Mouse (Mus musculus): ENCODE measurements around the gene Acsm4. TPM values are rescaled to one million over a fixed set of nuclear protein-coding genes. Genes with fewer than 3 reads are reported as not detected.
"Not testable (repeated sequence)": the region's sequence is repeated elsewhere in the genome, so short reads cannot be mapped to it uniquely, and the experiment has no call there.

Acsm4 gene
- polyA plus RNA-seq, 1 experiment = not detected

DNA sequence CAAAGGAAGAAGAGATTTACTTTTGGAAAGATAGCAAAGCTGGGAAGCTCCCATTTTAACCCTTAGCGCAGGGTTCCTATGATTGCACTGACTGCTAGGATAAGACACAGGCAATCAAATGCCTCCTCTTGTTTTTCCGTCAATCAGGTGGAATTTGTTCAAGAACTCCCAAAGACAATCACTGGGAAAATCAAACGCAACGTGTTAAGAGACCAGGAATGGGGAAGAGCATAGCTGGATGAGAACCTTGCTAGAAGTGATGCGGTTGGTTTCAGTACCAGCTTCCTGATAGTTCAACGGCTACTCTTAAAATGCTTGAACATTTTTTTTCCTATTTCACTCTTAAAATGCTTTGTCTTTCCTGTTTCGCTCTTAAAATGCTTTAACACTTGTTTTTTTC lies 24.3 kb downstream of the Acsm4 start:
- H3K4me1 ChIP-seq (ENCODE audit: control insufficient read depth) = no peaks in the 10 kb centered on the region
- peaks cover 38% of the 10 kb centered on the region for H3K36me3 ChIP-seq (ENCODE audit: control insufficient read depth)
- H3K4me3 ChIP-seq (replicated peaks) = no peak overlapping the region
- H3K27me3 ChIP-seq (ENCODE audit: control insufficient read depth) = no peaks in the 10 kb centered on the region
- H3K9me3 ChIP-seq (ENCODE audit: control insufficient read depth, low read length) = no peaks in the 10 kb centered on the region; the same call in 1 of the 2 replicates
- TF ChIP-seq GATA1 (IDR thresholded peaks at IDR 0.05; ENCODE audit: low read length) (no peak), TAL1 (IDR thresholded peaks at IDR 0.05; ENCODE audit: low read length) (no peak)

DNA sequence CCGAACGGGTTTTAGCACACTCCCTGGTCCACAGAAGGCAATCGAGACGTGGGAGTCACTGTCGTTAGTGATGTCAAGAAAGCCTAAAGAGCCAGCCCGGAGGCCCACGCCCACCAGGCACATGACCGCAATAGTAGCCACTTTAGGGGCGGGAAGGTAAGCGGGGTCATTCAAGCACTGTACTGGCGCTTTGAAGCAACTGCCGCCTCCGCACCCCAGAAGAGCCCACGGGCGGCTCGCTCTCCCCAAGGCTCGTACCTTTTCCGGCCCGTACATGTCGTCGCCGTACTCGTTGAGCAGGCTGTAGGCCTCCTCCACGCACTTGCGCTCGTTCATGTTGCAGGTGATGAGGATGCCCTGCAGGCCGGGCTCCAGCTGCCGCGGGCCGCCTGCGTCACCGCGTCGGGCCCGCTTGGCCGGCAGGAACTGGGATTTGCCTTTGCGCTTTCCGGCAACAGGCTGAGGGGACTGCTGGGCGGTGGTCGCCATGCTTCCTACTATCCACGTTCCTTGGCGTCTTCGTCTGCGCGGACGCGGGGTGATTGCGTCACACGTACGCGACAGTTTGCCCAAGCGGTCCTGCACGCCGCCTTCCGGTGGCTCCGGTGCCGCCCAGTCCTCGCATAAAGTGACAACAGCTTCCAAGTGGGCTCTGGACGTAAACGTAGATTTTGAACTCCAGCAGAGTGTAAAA lies 30.6 kb downstream of the Acsm4 start, which contains the start of gene Thumpd1:
TSS of gene Thumpd1 (minus strand) at position 546 of the 694 bp plus-strand sequence.
- no peak for TF ChIP-seq GATA1 (IDR thresholded peaks at IDR 0.05; ENCODE audit: low read length)
- no peak for TF ChIP-seq TAL1 (IDR thresholded peaks at IDR 0.05; ENCODE audit: low read length)
- peak within 1 kb of the TSS; percentile 87 for H3K4me3 ChIP-seq (replicated peaks)
- peaks cover 20% of the 10 kb centered on the region for H3K4me1 ChIP-seq (ENCODE audit: control insufficient read depth)
- H3K27me3 ChIP-seq (ENCODE audit: control insufficient read depth) = no peaks in the 10 kb centered on the region
- H3K9me3 ChIP-seq (ENCODE audit: control insufficient read depth, low read length) = no peaks in the 10 kb centered on the region; the same call in 1 of the 2 replicates
- peaks cover 34% of the 10 kb centered on the region for H3K36me3 ChIP-seq (ENCODE audit: control insufficient read depth)

DNA sequence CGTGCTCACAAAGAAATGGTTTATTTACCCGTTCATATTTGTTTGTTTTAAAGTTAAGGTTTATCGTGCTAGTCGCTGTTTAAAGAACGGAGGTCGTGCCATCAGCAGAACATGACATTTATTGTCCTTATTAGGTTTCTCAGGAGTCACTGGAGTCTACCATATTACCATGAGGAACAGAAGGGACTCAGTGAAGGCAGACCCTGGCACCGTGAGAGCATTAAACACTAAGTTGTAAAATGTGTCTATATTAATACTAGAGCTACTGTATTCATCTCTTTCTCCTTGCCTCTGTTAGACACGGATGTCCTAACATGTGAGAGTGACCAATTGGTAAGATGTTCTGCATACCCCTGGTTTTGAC lies 31.1 kb downstream of the Acsm4 start:
- peak overlapping the region; percentile 87 for H3K4me3 ChIP-seq (replicated peaks)
- H3K9me3 ChIP-seq (ENCODE audit: control insufficient read depth, low read length) = no peaks in the 10 kb centered on the region; the same call in 1 of the 2 replicates
- H3K4me1 ChIP-seq (ENCODE audit: control insufficient read depth) = peaks cover 20% of the 10 kb centered on the region
- TF ChIP-seq GATA1 (IDR thresholded peaks at IDR 0.05; ENCODE audit: low read length) (no peak), TAL1 (IDR thresholded peaks at IDR 0.05; ENCODE audit: low read length) (no peak)
- peaks cover 29% of the 10 kb centered on the region for H3K36me3 ChIP-seq (ENCODE audit: control insufficient read depth)
- no peaks in the 10 kb centered on the region for H3K27me3 ChIP-seq (ENCODE audit: control insufficient read depth)

DNA sequence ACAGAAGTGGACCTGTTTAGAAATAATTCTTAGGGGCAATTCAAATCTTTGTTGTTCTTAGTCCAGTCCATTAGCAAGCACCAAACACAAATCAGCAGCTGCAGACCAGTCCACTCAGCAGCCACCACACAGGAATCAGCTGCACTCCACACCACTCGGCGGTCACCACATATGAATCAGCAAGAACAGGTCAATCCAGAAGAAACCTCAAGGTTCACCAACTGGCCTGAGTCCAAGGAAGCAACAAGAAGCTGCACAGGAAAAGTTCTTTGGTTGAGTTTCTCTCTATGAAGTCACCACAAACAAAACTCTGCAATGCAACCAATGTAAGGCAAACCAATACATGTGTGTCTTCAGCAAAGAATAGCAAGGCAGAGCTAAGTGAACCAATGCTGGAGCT lies 37.8 kb downstream of the Acsm4 start:
- H3K4me1 ChIP-seq (ENCODE audit: control insufficient read depth) = no peaks in the 10 kb centered on the region
- H3K27me3 ChIP-seq (ENCODE audit: control insufficient read depth) = no peaks in the 10 kb centered on the region; the same call in 1 of the 2 replicates
- H3K9me3 ChIP-seq (ENCODE audit: control insufficient read depth, low read length) = peaks cover 10% of the 10 kb centered on the region
- no peak overlapping the region for H3K4me3 ChIP-seq (replicated peaks)
- no peak for TF ChIP-seq TAL1 (IDR thresholded peaks at IDR 0.05; ENCODE audit: low read length)
- TF ChIP-seq GATA1 (IDR thresholded peaks at IDR 0.05; ENCODE audit: low read length) = no peak
- H3K36me3 ChIP-seq (ENCODE audit: control insufficient read depth) = no peaks in the 10 kb centered on the region

DNA sequence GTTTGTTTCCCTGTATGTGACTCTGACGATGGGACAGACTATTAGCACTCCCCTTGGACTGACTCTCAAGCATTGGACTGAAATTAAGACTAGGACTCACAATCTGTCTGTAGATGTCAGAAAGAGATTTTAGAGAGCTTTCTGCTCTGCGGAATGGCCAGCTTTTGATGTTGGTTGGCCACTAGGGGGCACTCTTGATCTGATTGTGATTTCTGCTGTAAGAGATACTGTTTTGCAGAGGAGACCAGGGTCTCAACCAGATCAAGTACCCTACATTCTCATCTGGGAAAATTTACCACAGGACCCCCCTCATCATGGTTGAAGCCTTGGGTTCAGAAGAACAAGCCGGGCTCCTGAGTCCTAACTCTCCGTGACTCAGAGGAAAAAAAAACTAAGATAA lies 41.4 kb downstream of the Acsm4 start:
- peaks cover 17% of the 10 kb centered on the region for H3K9me3 ChIP-seq (ENCODE audit: control insufficient read depth, low read length)
- not testable (repeated sequence) for H3K4me3 ChIP-seq (replicated peaks); H3K4me1 ChIP-seq (ENCODE audit: control insufficient read depth); H3K27me3 ChIP-seq (ENCODE audit: control insufficient read depth); H3K36me3 ChIP-seq (ENCODE audit: control insufficient read depth)

DNA sequence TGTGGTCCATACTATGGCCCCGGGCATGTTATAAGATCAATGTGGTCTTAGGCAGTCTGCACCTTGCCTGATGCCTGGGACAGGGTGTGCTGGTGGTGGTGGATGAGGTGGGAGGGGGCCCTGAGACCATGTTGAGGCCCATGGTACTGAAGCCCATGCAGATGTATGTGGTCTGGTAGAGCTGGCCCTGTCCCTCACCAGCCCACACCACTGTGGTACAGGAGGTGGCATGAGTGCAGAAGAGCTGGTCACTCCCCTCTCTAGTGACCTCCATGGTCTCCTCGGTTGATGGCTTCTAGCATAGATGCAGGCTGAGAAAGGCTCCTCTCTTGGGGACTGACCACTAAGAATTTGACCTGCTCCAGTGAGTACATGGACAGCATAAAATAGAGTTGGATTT lies 49.1 kb downstream of the Acsm4 start:
- Histone ChIP-seq H3K4me3 (replicated peaks) (no peak overlapping the region), H3K27me3 (ENCODE audit: control insufficient read depth) (peaks cover 11% of the 10 kb centered on the region), H3K4me1 (ENCODE audit: control insufficient read depth) (no peaks in the 10 kb centered on the region), H3K36me3 (ENCODE audit: control insufficient read depth) (no peaks in the 10 kb centered on the region), H3K9me3 (ENCODE audit: control insufficient read depth, low read length) (peaks cover 5% of the 10 kb centered on the region; the same call in 1 of the 2 replicates)
- TF ChIP-seq TAL1 (IDR thresholded peaks at IDR 0.05; ENCODE audit: low read length) = no peak

DNA sequence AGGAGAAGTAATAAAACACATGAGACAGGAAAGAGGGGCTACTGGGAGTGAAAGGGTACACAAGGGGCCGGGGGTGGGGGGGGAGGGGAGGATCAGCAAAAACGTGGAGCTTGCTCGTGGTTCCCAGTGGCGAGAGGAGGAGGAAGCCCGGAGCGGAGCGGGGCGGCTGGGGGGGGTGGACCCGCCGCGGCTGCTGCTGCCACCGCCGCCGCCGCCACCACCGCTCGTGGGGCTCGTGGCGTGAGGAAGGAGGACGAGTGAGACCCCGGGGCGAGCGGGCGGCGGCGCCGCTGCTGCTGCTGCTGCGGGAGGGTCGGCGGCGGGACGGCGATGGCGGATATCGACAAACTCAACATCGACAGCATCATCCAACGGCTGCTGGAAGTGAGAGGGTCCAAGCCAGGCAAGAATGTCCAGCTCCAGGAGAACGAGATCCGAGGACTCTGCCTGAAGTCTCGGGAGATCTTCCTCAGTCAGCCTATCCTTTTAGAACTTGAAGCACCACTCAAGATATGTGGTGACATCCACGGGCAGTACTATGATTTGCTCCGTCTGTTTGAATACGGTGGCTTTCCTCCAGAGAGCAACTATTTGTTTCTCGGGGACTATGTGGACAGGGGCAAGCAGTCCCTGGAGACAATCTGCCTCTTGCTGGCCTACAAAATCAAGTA lies 50.1 kb downstream of the Acsm4 start:
- not testable (repeated sequence) for H3K4me1 ChIP-seq (ENCODE audit: control insufficient read depth); H3K4me3 ChIP-seq (replicated peaks); H3K36me3 ChIP-seq (ENCODE audit: control insufficient read depth); H3K9me3 ChIP-seq (ENCODE audit: control insufficient read depth, low read length)
- peaks cover 13% of the 10 kb centered on the region for H3K27me3 ChIP-seq (ENCODE audit: control insufficient read depth)

DNA sequence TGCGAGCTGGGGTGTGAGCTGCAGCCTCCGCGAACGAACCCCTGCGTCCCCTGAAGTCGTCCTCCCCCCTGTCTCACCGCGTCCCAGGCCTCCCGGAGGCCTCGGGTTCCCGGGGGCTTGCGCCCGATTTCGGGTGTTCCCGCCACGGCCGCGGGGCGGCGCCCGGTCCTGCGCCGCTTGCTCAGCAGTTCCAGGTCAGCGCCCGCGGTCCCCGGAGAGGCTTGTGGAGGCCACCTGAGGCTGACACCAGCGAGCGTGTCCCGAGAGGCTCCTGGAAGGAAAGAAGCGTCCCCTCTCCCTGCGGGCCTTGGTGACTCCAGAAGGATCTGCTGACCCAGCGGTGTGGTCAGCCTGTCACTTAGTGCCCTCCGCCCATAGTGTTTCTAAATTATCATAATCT lies 54.5 kb downstream of the Acsm4 start:
- H3K4me1 ChIP-seq (ENCODE audit: control insufficient read depth) = peaks cover 2% of the 10 kb centered on the region; the same call in 1 of the 2 replicates
- no peak for TF ChIP-seq TAL1 (IDR thresholded peaks at IDR 0.05; ENCODE audit: low read length)
- TF ChIP-seq GATA1 (IDR thresholded peaks at IDR 0.05; ENCODE audit: low read length) = no peak
- no peaks in the 10 kb centered on the region for H3K9me3 ChIP-seq (ENCODE audit: control insufficient read depth, low read length)
- H3K4me3 ChIP-seq (replicated peaks) = no peak overlapping the region
- no peaks in the 10 kb centered on the region for H3K36me3 ChIP-seq (ENCODE audit: control insufficient read depth)
- H3K27me3 ChIP-seq (ENCODE audit: control insufficient read depth) = peaks cover 2% of the 10 kb centered on the region; the same call in 1 of the 2 replicates

DNA sequence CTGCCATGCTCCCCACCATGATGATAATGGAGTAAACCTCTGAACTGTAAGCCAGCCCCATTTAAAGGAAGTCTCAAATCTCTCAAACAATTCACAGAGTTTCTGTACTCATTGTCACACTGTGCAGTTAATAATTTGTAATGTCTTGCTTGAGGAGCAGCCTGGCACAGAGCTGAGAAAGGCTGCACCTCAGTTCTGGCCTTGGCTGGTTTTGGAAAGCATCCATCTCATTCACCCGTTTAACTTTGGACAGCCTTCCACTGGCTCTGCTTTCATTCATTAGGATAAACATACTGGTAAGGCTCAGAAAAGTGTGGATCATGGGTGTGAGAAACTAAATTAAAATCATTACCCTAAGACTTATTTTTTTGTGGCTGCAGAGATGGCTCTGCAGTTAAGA lies 56.0 kb downstream of the Acsm4 start:
- TF ChIP-seq TAL1 (IDR thresholded peaks at IDR 0.05; ENCODE audit: low read length) (no peak), GATA1 (IDR thresholded peaks at IDR 0.05; ENCODE audit: low read length) (no peak)

More for the DNA sequence above, 56.0 kb downstream of the Acsm4 start:
- Histone ChIP-seq H3K9me3 (ENCODE audit: control insufficient read depth, low read length) (no peaks in the 10 kb centered on the region), H3K4me3 (replicated peaks) (no peak overlapping the region), H3K27me3 (ENCODE audit: control insufficient read depth) (0 out of 2 replicates have a peak, but pooled peaks cover 2% of the 10 kb centered on the region), H3K36me3 (ENCODE audit: control insufficient read depth) (no peaks in the 10 kb centered on the region), H3K4me1 (ENCODE audit: control insufficient read depth) (peaks cover 2% of the 10 kb centered on the region; the same call in 1 of the 2 replicates)
